Mouse (Mus musculus): ENCODE measurements around the gene Gjb5.

Gjb5 gene

DNA sequence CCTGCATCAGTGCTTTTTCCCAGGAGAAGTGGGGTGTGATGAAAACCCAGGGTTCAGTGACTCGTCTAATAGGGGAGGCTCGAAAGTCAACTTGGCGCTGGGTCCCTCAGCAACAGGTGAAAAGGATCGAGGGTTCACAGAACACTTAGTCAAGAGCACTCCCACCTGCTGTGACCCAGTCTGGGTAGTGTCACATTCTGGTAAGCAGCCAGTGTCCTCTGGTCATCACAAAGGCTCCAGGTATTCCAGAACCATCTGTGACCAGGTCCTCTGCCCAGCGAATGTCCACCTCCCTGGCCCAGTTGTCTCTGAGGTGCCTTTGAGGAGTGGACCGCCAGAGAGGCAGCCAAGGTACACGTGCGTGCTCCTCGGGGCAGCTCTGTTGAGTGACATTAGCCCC lies 46.4 kb downstream of the Gjb5 start:
- DNase-seq (ENCODE audit: low spot score in 2 of 2), result no peak

GRCm38 (mm10) chr4:127306915-127307314 lies 51.1 kb downstream of the Gjb5 start:
- no peak for DNase-seq (ENCODE audit: low spot score in 2 of 2)
